Mouse (Mus musculus): Measurements from ENCODE around the gene Kank1. TPM values are rescaled to one million over a fixed set of nuclear protein-coding genes. Genes with fewer than 3 reads are reported as not detected.

Gene Kank1
- polyA plus RNA-seq, 1 experiment from 2014 or later, result 4.7 TPM

DNA sequence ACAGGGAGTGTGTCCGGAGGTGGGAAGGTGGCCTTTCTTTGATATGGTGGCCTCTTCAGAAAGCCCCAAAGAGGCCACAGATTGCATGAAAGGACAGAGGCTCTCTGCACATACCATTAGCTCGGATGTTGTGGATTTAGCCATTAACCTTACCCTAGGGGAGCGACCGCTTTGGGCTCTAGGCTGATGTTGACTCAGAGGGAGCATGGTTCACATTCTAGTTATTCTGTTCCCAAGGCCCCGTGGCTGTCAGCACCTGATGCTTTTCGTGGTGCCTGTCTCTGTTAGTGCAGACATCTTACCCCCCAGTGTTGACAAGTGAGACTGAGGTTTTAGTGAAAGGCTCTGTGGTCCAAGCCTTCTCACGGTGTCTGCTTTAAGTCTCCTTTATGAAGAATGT lies 74.9 kb downstream of the Kank1 start:
- Histone ChIP-seq H3K9me3 (ENCODE audit: control insufficient read depth, low read length) (no peaks in the 10 kb centered on the region), H3K4me1 (ENCODE audit: control insufficient read depth, insufficient read depth, low read length) (no peaks in the 10 kb centered on the region), H3K4me3 (replicated peaks; ENCODE audit: low read depth, low read length) (no peak overlapping the region), H3K27me3 (ENCODE audit: control insufficient read depth, insufficient read depth, low read length) (no peaks in the 10 kb centered on the region), H3K27ac (replicated peaks; ENCODE audit: low read depth, low read length) (no peak overlapping the region), H3K36me3 (ENCODE audit: control insufficient read depth, insufficient read depth, low read length) (no peaks in the 10 kb centered on the region), H3K4me2 (ENCODE audit: low read length) (no peak overlapping the region), H3K9ac (replicated peaks; ENCODE audit: low read length) (no peak overlapping the region)
- 43% methylated on average over 7 of the region's 7 CpGs for WGBS
- DNase-seq, result no peak
- ATAC-seq (ENCODE audit: low FRiP score, low TSS enrichment), result no peak

GRCm38 (mm10) chr19:25315458-25315889 lies 78.7 kb downstream of the Kank1 start:
- Histone ChIP-seq H3K9me3 (ENCODE audit: control insufficient read depth, low read length) (no peaks in the 10 kb centered on the region), H3K4me2 (ENCODE audit: low read length) (no peak overlapping the region), H3K4me3 (replicated peaks; ENCODE audit: low read depth, low read length) (no peak overlapping the region), H3K4me1 (ENCODE audit: control insufficient read depth, insufficient read depth, low read length) (no peaks in the 10 kb centered on the region), H3K27me3 (ENCODE audit: control insufficient read depth, insufficient read depth, low read length) (no peaks in the 10 kb centered on the region), H3K9ac (replicated peaks; ENCODE audit: low read length) (no peak overlapping the region), H3K27ac (replicated peaks; ENCODE audit: low read depth, low read length) (no peak overlapping the region), H3K36me3 (ENCODE audit: control insufficient read depth, insufficient read depth, low read length) (no peaks in the 10 kb centered on the region)
- ATAC-seq (ENCODE audit: low FRiP score, low TSS enrichment), result no peak
- WGBS, result 67% methylated on average over 14 of the region's 14 CpGs
- no peak for DNase-seq

DNA sequence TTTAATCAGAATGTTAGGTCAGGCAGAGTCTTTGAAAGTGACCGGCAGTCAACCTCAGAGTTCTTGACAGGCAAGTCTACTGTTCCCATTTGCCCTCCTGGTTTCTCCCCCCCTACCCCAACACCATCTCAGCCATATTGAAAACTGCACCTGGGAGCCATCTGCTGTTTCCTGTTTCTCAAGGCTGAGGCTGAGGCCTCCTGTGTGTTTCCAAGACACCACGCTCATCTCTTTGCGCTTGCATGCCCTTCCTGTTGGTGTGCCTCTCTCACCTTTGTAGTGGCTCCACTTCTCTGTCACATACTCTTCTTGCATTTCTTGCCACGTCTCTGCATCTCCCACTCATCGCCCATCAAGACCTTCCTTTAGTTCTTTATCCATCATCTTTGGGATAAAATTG lies 79.2 kb downstream of the Kank1 start:
- Histone ChIP-seq H3K27ac (replicated peaks; ENCODE audit: low read depth, low read length) (no peak overlapping the region), H3K9ac (replicated peaks; ENCODE audit: low read length) (no peak overlapping the region), H3K36me3 (ENCODE audit: control insufficient read depth, insufficient read depth, low read length) (no peaks in the 10 kb centered on the region), H3K4me1 (ENCODE audit: control insufficient read depth, insufficient read depth, low read length) (no peaks in the 10 kb centered on the region), H3K27me3 (ENCODE audit: control insufficient read depth, insufficient read depth, low read length) (no peaks in the 10 kb centered on the region), H3K4me2 (ENCODE audit: low read length) (no peak overlapping the region), H3K4me3 (replicated peaks; ENCODE audit: low read depth, low read length) (no peak overlapping the region), H3K9me3 (ENCODE audit: control insufficient read depth, low read length) (no peaks in the 10 kb centered on the region)
- 95% methylated on average over 5 of the region's 5 CpGs for WGBS
- no peak for DNase-seq
- ATAC-seq (ENCODE audit: low FRiP score, low TSS enrichment), result no peak

DNA sequence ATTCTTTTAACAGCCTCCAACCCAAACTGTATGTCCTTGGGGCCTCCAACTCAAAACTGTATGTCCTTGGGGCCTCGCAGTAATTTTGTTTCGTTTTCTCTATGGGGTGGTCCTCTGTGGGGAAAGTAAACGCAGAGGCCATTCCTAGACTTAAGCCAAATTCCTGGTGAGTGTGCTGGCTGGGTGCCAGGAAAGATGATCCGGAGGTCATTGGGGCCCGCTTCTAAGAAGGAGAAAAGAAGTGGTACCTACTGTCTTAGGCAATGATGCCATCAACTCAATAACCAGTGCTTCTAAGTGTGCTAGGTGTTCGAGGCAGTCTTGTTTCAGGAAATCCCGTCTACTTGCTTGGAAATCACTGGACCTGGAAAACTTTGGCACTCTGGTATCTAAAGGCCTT lies 87.5 kb downstream of the Kank1 start:
- ATAC-seq (ENCODE audit: low FRiP score, low TSS enrichment) (no peak), DNase-seq (no peak)
- H3K36me3 ChIP-seq (ENCODE audit: control insufficient read depth, insufficient read depth, low read length), result no peaks in the 10 kb centered on the region
- no peak overlapping the region for H3K27ac ChIP-seq (replicated peaks; ENCODE audit: low read depth, low read length)
- no peaks in the 10 kb centered on the region for H3K27me3 ChIP-seq (ENCODE audit: control insufficient read depth, insufficient read depth, low read length)
- H3K9ac ChIP-seq (replicated peaks; ENCODE audit: low read length), result no peak overlapping the region
- no peaks in the 10 kb centered on the region for H3K9me3 ChIP-seq (ENCODE audit: control insufficient read depth, low read length)
- H3K4me3 ChIP-seq (replicated peaks; ENCODE audit: low read depth, low read length), result no peak overlapping the region
- no peaks in the 10 kb centered on the region; the same call in 1 of the 2 replicates for H3K4me1 ChIP-seq (ENCODE audit: control insufficient read depth, insufficient read depth, low read length)
- WGBS, result 84% methylated on average over 7 of the region's 7 CpGs
- no peak overlapping the region for H3K4me2 ChIP-seq (ENCODE audit: low read length)

GRCm38 (mm10) chr19:25325113-25326001 lies 88.6 kb downstream of the Kank1 start:
- Histone ChIP-seq H3K9me3 (ENCODE audit: control insufficient read depth, low read length) (no peaks in the 10 kb centered on the region), H3K4me2 (ENCODE audit: low read length) (no peak overlapping the region), H3K9ac (replicated peaks; ENCODE audit: low read length) (no peak overlapping the region), H3K4me1 (ENCODE audit: control insufficient read depth, insufficient read depth, low read length) (no peaks in the 10 kb centered on the region; the same call in 1 of the 2 replicates), H3K27ac (replicated peaks; ENCODE audit: low read depth, low read length) (no peak overlapping the region), H3K4me3 (replicated peaks; ENCODE audit: low read depth, low read length) (no peak overlapping the region), H3K36me3 (ENCODE audit: control insufficient read depth, insufficient read depth, low read length) (no peaks in the 10 kb centered on the region), H3K27me3 (ENCODE audit: control insufficient read depth, insufficient read depth, low read length) (no peaks in the 10 kb centered on the region)
- no peak for ATAC-seq (ENCODE audit: low FRiP score, low TSS enrichment)
- 73% methylated on average over 9 of the region's 9 CpGs for WGBS
- DNase-seq, result peak; percentile 37

DNA sequence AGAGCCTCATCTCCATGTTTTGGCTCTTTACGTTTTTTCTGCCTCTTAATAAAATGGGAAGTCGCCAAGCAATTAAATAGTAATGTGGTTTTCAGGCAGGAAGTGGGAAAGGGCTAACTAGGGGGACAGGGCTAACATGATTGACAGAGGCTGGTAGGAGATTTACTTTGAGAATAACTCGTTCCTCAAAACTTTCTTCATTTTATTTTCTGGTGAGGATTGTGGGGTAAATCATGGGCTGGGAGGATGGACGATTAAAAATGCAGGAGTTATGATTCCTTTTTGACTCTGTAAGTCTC lies 89.2 kb downstream of the Kank1 start:
- H3K9me3 ChIP-seq (ENCODE audit: control insufficient read depth, low read length), result no peaks in the 10 kb centered on the region
- H3K4me1 ChIP-seq (ENCODE audit: control insufficient read depth, insufficient read depth, low read length), result no peaks in the 10 kb centered on the region; the same call in 1 of the 2 replicates
- 72% methylated on average over 4 of the region's 4 CpGs for WGBS
- no peak overlapping the region for H3K4me3 ChIP-seq (replicated peaks; ENCODE audit: low read depth, low read length)
- DNase-seq (no peak), ATAC-seq (ENCODE audit: low FRiP score, low TSS enrichment) (no peak)
- no peak overlapping the region for H3K27ac ChIP-seq (replicated peaks; ENCODE audit: low read depth, low read length)
- no peak overlapping the region for H3K9ac ChIP-seq (replicated peaks; ENCODE audit: low read length)
- H3K36me3 ChIP-seq (ENCODE audit: control insufficient read depth, insufficient read depth, low read length), result no peaks in the 10 kb centered on the region
- H3K4me2 ChIP-seq (ENCODE audit: low read length), result no peak overlapping the region
- no peaks in the 10 kb centered on the region for H3K27me3 ChIP-seq (ENCODE audit: control insufficient read depth, insufficient read depth, low read length)

- H3K36me3 ChIP-seq (ENCODE audit: control insufficient read depth, insufficient read depth, low read length), result no peaks in the 10 kb centered on the region
- WGBS, result 80% methylated on average over 6 of the region's 6 CpGs
- ATAC-seq (ENCODE audit: low FRiP score, low TSS enrichment), result no peak
Observed at GRCm38 (mm10) chr19:25327633-25328032, 90.9 kb downstream of the Kank1 start.

GRCm38 (mm10) chr19:25334360-25334759 lies 97.6 kb downstream of the Kank1 start:
- no peaks in the 10 kb centered on the region for H3K4me1 ChIP-seq (ENCODE audit: control insufficient read depth, insufficient read depth, low read length)
- no peak overlapping the region for H3K4me2 ChIP-seq (ENCODE audit: low read length)
- no peaks in the 10 kb centered on the region for H3K27me3 ChIP-seq (ENCODE audit: control insufficient read depth, insufficient read depth, low read length)
- H3K27ac ChIP-seq (replicated peaks; ENCODE audit: low read depth, low read length), result no peak overlapping the region
- H3K9me3 ChIP-seq (ENCODE audit: control insufficient read depth, low read length), result no peaks in the 10 kb centered on the region
- DNase-seq (peak; percentile 84), ATAC-seq (ENCODE audit: low FRiP score, low TSS enrichment) (no peak)
- no peaks in the 10 kb centered on the region for H3K36me3 ChIP-seq (ENCODE audit: control insufficient read depth, insufficient read depth, low read length)
- no peak overlapping the region for H3K4me3 ChIP-seq (replicated peaks; ENCODE audit: low read depth, low read length)
- no peak overlapping the region for H3K9ac ChIP-seq (replicated peaks; ENCODE audit: low read length)
- WGBS, result 60% methylated on average over 3 of the region's 3 CpGs

More at GRCm38 (mm10) chr19:25327633-25328032, 90.9 kb downstream of the Kank1 start:
- Histone ChIP-seq H3K4me3 (replicated peaks; ENCODE audit: low read depth, low read length) (no peak overlapping the region), H3K4me2 (ENCODE audit: low read length) (no peak overlapping the region), H3K27ac (replicated peaks; ENCODE audit: low read depth, low read length) (no peak overlapping the region), H3K9me3 (ENCODE audit: control insufficient read depth, low read length) (no peaks in the 10 kb centered on the region), H3K9ac (replicated peaks; ENCODE audit: low read length) (no peak overlapping the region), H3K4me1 (ENCODE audit: control insufficient read depth, insufficient read depth, low read length) (no peaks in the 10 kb centered on the region; the same call in 1 of the 2 replicates), H3K27me3 (ENCODE audit: control insufficient read depth, insufficient read depth, low read length) (no peaks in the 10 kb centered on the region)
- no peak for DNase-seq

GRCm38 (mm10) chr19:25336731-25337130 lies 100.0 kb downstream of the Kank1 start:
- H3K4me1 ChIP-seq (ENCODE audit: control insufficient read depth, insufficient read depth, low read length), result 0 out of 2 replicates have a peak, but pooled peaks cover 3% of the 10 kb centered on the region
- no peak overlapping the region for H3K9ac ChIP-seq (replicated peaks; ENCODE audit: low read length)
- H3K4me2 ChIP-seq (ENCODE audit: low read length), result no peak overlapping the region
- H3K4me3 ChIP-seq (replicated peaks; ENCODE audit: low read depth, low read length), result no peak overlapping the region
- ATAC-seq (ENCODE audit: low FRiP score, low TSS enrichment) (no peak), DNase-seq (no peak)
- 94% methylated on average over 8 of the region's 8 CpGs for WGBS
- no peaks in the 10 kb centered on the region for H3K9me3 ChIP-seq (ENCODE audit: control insufficient read depth, low read length)
- no peaks in the 10 kb centered on the region for H3K27me3 ChIP-seq (ENCODE audit: control insufficient read depth, insufficient read depth, low read length)
- no peak overlapping the region for H3K27ac ChIP-seq (replicated peaks; ENCODE audit: low read depth, low read length)
- no peaks in the 10 kb centered on the region for H3K36me3 ChIP-seq (ENCODE audit: control insufficient read depth, insufficient read depth, low read length)
